Mouse (Mus musculus): ENCODE data around the gene Lrrc74a.

The Lrrc74a gene

GRCm38 (mm10) chr12:86786149-86787019 is 52.2 kb downstream of the Lrrc74a start:
- in situ Hi-C loops (cut with MseI, MboI): no loop called here

DNA sequence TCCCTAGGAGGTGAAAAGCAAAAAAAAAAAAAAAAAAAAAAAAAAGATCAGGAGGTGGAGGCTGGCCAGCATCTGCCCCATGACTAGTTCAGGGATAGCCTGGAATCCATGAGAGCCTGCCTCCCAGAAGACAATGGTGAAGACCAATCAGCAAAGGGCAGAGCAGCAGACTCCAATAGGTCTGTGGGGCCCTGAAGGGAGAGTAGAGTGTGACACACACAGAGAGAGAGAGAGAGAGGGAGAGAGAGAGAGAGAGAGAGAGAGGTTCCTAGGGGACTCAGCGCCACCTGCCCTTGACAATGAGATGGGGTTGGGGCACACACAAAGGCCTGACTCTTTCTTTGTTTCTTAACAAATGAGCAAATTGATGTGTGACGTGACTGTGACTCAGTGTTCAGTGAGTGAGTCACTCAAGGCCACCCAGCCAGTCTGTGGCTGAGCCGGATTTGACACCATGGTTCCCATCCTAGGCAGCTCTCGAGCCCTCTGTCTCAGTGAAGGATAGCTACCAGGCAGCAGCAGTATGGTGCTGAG is 52.9 kb downstream of the Lrrc74a start:
- in situ Hi-C loops (cut with MseI, MboI): no loop called here

DNA sequence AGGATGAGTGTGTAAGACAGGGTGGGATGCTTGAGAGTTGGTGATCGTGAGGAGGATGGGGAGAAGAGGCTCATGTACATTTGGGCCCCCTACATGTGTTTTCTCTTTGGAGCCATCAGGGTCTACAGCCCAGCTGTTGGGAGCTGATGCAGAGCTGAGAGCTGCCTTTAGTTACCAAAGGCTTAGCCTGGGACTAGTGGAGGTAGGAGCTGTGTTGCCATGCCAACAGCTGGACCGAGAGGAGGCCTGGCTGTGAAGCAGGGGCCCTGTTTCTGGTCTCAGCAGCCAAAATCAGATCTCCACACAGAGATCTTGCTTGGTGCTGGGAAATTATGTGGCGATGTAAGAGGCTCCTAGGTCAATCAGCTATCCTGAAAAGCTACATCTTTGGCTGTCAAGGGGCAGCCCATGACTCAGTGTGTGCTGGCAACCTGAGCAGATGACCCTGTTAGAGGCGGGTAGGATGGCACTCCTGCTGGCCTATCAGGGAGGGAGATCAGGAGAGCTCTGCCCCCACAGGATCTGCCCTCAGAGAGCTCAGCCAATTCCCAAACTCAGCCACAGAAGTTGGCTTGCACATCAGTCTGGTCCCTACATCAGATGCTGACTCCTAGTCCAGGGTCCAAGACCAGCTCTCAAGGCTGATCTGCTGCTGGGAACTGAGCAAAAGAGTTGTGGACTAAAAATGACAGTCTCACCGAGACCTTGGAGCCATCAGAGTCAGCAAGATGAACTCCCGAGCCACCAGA is 56.1 kb downstream of the Lrrc74a start:
- in situ Hi-C loops (cut with MseI, MboI): loop anchor here (5.0 to 10.0 kb wide), 2 partner anchors 105 to 117 kb away; no protein-coding TSS in a partner anchor

DNA sequence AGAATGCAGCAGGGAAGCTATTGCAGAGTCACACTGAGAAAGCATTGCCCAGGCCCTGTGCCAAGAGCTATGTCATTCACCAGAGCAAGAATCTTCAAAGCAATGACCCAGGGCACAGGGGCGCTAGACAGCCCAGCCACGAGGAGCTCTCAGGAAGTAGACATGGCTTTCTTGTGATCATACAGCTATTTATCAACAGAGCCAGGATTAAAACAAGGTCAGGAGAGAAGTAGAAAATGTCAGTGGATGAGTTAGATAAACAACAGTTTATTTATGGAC is 56.6 kb downstream of the Lrrc74a start:
- in situ Hi-C loops (cut with MseI, MboI): loop anchor here (5.0 to 10.0 kb wide), 2 partner anchors 104 to 117 kb away; no protein-coding TSS in a partner anchor

DNA sequence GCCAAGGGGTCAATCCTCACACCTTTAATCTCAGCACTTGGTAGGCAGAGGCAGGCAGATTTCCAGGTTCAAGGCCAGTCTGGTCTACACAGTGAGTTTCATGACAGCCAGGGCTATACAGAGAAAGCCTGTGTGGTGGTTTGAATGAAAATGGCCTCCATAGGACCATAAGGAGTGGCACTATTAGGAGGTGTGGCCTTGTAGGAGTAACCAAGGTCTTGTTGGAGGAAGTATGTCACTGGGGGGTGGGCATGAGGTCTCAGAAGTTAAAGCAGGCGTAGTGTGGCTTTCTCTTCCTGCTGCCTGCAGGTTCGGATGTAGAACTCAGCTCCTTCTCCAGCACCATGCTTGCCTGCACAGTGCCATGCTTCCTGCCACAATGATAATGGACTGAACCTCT is 57.8 kb downstream of the Lrrc74a start:
- in situ Hi-C loops (cut with MseI, MboI): loop anchor here (5.0 to 10.0 kb wide), 2 partner anchors 103 to 115 kb away; no protein-coding TSS in a partner anchor

- in situ Hi-C loops (cut with MseI, MboI): loop anchor here (5.0 to 10.0 kb wide), 2 partner anchors 101 to 113 kb away; no protein-coding TSS in a partner anchor
Measured at GRCm38 (mm10) chr12:86793830-86794229, 59.7 kb downstream of the Lrrc74a start.

DNA sequence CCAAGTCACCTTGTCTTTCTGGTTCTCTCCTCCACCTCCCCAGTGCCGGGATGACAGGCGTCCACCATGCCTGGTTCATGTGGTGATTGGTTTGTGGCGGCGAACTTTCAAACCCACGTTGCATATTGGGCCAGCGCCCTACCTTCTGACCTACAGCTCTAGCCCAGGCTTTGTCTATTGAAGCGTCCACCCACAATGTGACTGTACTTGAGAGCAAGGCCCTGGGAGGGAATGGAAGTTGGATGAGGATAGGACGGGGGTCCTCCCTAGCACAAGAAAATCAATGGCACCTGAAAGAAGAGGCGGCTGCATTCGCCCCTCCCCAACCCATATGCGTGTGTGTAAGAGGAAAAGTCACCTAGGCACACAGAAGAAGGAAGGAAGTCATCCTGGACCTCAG is 60.2 kb downstream of the Lrrc74a start:
- in situ Hi-C loops (cut with MseI, MboI): loop anchor here (5.0 to 10.0 kb wide), 2 partner anchors 100 to 113 kb away; no protein-coding TSS in a partner anchor

DNA sequence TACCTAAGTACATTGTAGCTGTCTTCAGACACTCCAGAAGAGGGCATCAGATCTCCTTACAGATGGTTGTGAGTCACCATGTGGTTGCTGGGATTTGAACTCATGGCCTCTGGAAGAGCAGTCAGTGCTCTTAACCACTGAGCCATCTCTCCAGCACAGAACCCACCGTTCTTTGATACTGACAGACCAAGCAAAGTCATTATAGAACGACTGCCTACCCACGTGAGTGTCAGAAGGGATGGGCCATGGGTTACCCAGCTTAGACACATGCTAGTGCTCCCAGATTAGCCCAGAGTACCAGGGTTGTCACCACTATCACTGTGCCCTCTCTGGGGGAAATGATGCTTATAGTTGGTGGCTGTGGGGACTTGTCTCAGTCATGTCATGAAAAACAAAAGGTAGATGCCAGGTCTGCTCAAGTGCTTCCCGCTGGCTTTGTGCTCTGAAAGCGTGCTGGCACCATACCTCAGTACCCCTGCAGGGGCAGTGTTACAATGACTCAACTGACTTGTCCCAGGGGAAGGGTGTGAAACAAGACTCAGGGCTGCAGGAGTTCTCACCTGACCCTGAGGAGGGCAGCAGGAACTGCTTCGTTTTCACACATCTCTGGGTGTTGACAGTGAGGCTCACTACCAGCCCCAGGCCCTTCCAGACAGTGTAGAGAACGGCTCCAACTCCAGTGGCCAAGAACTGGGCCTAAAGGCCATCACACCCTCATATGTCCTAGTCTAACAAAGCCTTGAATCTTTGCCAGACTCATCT is 61.1 kb downstream of the Lrrc74a start:
- in situ Hi-C loops (cut with MseI, MboI): loop anchor here in 1 of 2 experiments (10.0 kb wide), 1 partner anchor 100 kb away; no protein-coding TSS in a partner anchor

DNA sequence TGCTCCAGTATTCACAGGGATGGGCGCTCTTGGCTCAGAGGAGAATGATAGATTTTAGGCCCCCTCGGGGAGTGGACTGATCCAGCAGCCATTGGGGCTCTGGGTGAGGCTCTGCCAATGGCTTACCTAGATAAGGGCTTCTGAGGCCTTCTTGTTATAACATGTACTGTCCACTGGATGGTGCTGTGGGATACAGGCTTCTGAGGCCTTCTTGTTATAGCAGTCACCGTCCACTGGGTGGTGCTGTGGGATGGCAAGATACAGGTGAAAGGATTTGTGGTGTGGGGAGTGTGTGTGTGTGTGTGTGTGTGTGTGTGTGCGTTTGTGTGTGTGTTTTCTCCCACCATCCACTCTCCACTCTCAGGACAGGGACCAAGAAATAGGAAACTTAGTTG is 61.7 kb downstream of the Lrrc74a start:
- in situ Hi-C loops (cut with MseI, MboI): loop anchor here in 1 of 2 experiments (10.0 kb wide), 1 partner anchor 99 kb away; no protein-coding TSS in a partner anchor

- in situ Hi-C loops (cut with MseI, MboI): loop anchor here in 1 of 2 experiments (10.0 kb wide), 1 partner anchor 98 kb away; no protein-coding TSS in a partner anchor
Measured at GRCm38 (mm10) chr12:86796351-86796750, 62.2 kb downstream of the Lrrc74a start.

- in situ Hi-C loops (cut with MseI, MboI): loop anchor here in 1 of 2 experiments (10.0 kb wide), 1 partner anchor 97 kb away; no protein-coding TSS in a partner anchor
Measured at GRCm38 (mm10) chr12:86797771-86798170, 63.6 kb downstream of the Lrrc74a start.

- in situ Hi-C loops (cut with MseI, MboI): loop anchor here in 1 of 2 experiments (10.0 kb wide), 1 partner anchor 96 kb away; no protein-coding TSS in a partner anchor
Measured at GRCm38 (mm10) chr12:86798773-86799540, 64.8 kb downstream of the Lrrc74a start.

GRCm38 (mm10) chr12:86799786-86800185 is 65.6 kb downstream of the Lrrc74a start:
- in situ Hi-C loops (cut with MseI, MboI): loop anchor here in 1 of 2 experiments (10.0 kb wide), 1 partner anchor 95 kb away; no protein-coding TSS in a partner anchor

DNA sequence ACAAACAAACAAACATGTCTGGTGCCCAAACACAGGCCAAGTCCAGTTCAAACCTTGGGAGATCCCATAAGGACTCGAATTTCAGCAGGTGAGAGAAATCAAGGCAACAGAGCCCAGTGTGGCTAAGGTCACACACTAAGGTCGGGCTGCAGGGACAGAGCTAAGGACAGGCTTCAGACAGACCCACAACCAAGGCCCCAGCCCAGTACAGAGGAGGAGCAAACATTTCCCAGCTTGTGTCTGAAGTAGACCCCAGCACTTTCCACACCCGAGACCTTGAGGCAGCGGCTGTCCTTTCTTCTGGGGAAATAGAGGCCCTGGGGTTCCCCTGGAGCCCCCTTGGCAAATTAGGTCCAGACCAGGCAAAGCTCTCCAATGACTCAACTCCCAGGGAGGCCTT is 66.2 kb downstream of the Lrrc74a start:
- in situ Hi-C loops (cut with MseI, MboI): no loop called here

DNA sequence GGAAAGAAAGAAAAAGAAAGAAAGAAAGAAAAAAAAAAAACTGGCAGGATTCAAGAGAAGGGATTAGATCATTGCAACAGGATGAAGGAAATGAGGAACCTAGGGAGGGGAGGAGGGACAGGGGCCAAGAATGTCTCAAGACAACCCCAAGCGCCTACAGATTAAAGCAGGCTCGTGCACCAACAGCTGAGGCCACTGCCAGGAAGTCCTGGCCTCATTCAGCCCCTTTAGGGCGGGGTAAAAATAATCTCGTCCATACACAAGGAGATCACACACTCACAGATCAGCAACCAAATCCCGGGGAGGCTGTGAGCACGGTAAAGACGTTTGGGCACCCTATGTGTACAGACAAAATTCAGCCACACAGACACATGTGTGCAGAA is 66.6 kb downstream of the Lrrc74a start:
- in situ Hi-C loops (cut with MseI, MboI): no loop called here

DNA sequence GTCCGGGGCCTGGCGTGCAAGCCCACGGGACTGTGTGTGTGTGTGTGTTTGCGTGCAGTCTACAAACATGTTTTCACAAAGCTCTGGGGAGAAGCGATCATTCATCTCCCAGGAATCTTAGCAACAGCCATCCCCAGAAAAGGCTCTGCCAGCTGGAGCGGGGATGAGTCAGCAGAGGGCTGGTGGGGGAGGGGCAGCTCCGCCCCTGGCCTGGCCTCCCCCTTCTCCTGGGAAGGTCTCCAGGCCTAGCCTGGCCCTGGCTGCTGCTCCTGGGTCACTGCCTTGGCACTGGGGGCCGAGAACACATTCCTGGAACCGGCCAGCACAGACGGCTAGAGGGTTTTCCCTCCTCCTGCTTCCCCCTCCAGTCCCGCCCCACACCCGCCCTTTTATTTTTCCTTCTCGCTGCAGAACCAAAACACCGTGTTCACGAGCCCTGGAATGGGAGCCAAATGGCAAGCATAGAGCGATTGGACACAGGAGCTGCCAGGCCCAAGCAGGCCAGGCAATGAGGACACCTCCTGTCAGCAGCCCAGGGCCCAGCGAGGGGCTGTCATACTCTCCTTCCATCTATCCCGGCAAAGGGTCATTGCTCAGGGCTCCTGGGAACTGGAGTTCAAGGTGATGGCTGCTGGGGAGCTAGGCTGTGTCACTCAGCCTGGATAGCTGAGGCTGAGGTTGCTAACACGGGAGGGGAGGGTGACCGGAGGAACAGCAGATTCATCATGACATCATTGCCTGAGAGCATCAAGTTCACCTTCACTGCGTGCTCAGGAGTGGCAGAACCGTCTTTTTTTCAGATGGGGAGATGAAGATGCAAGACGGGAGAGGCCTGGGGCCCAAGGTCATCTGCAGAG is 67.2 kb downstream of the Lrrc74a start:
- in situ Hi-C loops (cut with MseI, MboI): no loop called here

GRCm38 (mm10) chr12:86802005-86802671 is 68.0 kb downstream of the Lrrc74a start:
- in situ Hi-C loops (cut with MseI, MboI): no loop called here

- in situ Hi-C loops (cut with MseI, MboI): no loop called here
Measured at GRCm38 (mm10) chr12:86802899-86803298, 68.7 kb downstream of the Lrrc74a start.
